Mouse (Mus musculus): ENCODE data around the gene Gen1. TPM values are rescaled to one million over a fixed set of nuclear protein-coding genes. Genes with fewer than 3 reads are reported as not detected.

Gene Gen1
- polyA plus RNA-seq, 1 experiment from 2014 or later = 11.9 TPM

- no peak for ATAC-seq (ENCODE audit: borderline replicate concordance, extremely low read depth, low FRiP score, low TSS enrichment)
- Histone ChIP-seq H3K9me3 (no peaks in the 10 kb centered on the region), H3K27ac (no peak overlapping the region)
Measured at GRCm38 (mm10) chr12:11202476-11202875, 63.1 kb downstream of the Gen1 start.

GRCm38 (mm10) chr12:11200711-11201110 is 64.9 kb downstream of the Gen1 start:
- H3K9me3 ChIP-seq = no peaks in the 10 kb centered on the region
- no peak overlapping the region for H3K4me2 ChIP-seq
- no peaks in the 10 kb centered on the region for H3K27me3 ChIP-seq
- no peaks in the 10 kb centered on the region for H3K36me3 ChIP-seq
- no peak for ATAC-seq (ENCODE audit: borderline replicate concordance, extremely low read depth, low FRiP score, low TSS enrichment)
- 94% methylated on average over 12 of the region's 12 CpGs for WGBS
- no peak overlapping the region for H3K4me3 ChIP-seq
- H3K4me1 ChIP-seq = peaks cover 11% of the 10 kb centered on the region
- no peak overlapping the region for H3K9ac ChIP-seq
- H3K27ac ChIP-seq = no peak overlapping the region

More at GRCm38 (mm10) chr12:11202476-11202875, 63.1 kb downstream of the Gen1 start:
- no peaks in the 10 kb centered on the region for H3K27me3 ChIP-seq
- no peak overlapping the region for H3K4me2 ChIP-seq
- H3K9ac ChIP-seq = no peak overlapping the region
- H3K36me3 ChIP-seq = no peaks in the 10 kb centered on the region
- peaks cover 11% of the 10 kb centered on the region for H3K4me1 ChIP-seq
- 88% methylated on average over 8 of the region's 8 CpGs for WGBS
- no peak overlapping the region for H3K4me3 ChIP-seq

- H3K4me2 ChIP-seq = no peak overlapping the region
- 44% methylated on average over 2 of the region's 2 CpGs for WGBS
- no peak overlapping the region for H3K4me3 ChIP-seq
- H3K4me1 ChIP-seq = 0 out of 2 replicates have a peak, but pooled peaks cover 3% of the 10 kb centered on the region
- no peaks in the 10 kb centered on the region for H3K27me3 ChIP-seq
- ATAC-seq (ENCODE audit: borderline replicate concordance, extremely low read depth, low FRiP score, low TSS enrichment) = no peak
- no peaks in the 10 kb centered on the region for H3K9me3 ChIP-seq
- H3K36me3 ChIP-seq = no peaks in the 10 kb centered on the region
- no peak overlapping the region for H3K9ac ChIP-seq
- H3K27ac ChIP-seq = no peak overlapping the region
Measured at GRCm38 (mm10) chr12:11198551-11198950, 67.0 kb downstream of the Gen1 start.

GRCm38 (mm10) chr12:11198026-11198425 is 67.6 kb downstream of the Gen1 start:
- 50% methylated on average over 4 of the region's 4 CpGs for whole genome bisulfite sequencing
- no peaks in the 10 kb centered on the region for H3K27me3 ChIP-seq
- H3K9me3 ChIP-seq = no peaks in the 10 kb centered on the region

GRCm38 (mm10) chr12:11196830-11197229 is 68.8 kb downstream of the Gen1 start:
- no peak for ATAC-seq (ENCODE audit: borderline replicate concordance, extremely low read depth, low FRiP score, low TSS enrichment)
- H3K9ac ChIP-seq = no peak overlapping the region
- 44% methylated on average over 5 of the region's 5 CpGs for WGBS

More at GRCm38 (mm10) chr12:11198026-11198425, 67.6 kb downstream of the Gen1 start:
- Histone ChIP-seq H3K4me3 (no peak overlapping the region), H3K4me1 (no peaks in the 10 kb centered on the region), H3K4me2 (no peak overlapping the region), H3K27ac (no peak overlapping the region), H3K9ac (no peak overlapping the region), H3K36me3 (no peaks in the 10 kb centered on the region)
- no peak for ATAC-seq (ENCODE audit: borderline replicate concordance, extremely low read depth, low FRiP score, low TSS enrichment)

GRCm38 (mm10) chr12:11196142-11196597 is 69.4 kb downstream of the Gen1 start:
- no peaks in the 10 kb centered on the region for H3K36me3 ChIP-seq
- H3K4me2 ChIP-seq = peak overlapping the region; percentile 47
- H3K4me3 ChIP-seq = no peak overlapping the region
- ATAC-seq (ENCODE audit: borderline replicate concordance, extremely low read depth, low FRiP score, low TSS enrichment) = peak; percentile 75; the same call in 1 of the 2 replicates
- H3K27ac ChIP-seq = no peak overlapping the region
- 6% methylated on average over 18 of the region's 19 CpGs for WGBS
- no peaks in the 10 kb centered on the region for H3K4me1 ChIP-seq
- H3K27me3 ChIP-seq = no peaks in the 10 kb centered on the region
- H3K9ac ChIP-seq = no peak overlapping the region
- H3K9me3 ChIP-seq = no peaks in the 10 kb centered on the region

More at GRCm38 (mm10) chr12:11196830-11197229, 68.8 kb downstream of the Gen1 start:
- Histone ChIP-seq H3K27ac (no peak overlapping the region), H3K4me2 (no peak overlapping the region), H3K36me3 (no peaks in the 10 kb centered on the region), H3K27me3 (no peaks in the 10 kb centered on the region), H3K4me3 (no peak overlapping the region), H3K4me1 (no peaks in the 10 kb centered on the region), H3K9me3 (no peaks in the 10 kb centered on the region)

GRCm38 (mm10) chr12:11195031-11195430 is 70.6 kb downstream of the Gen1 start:
- WGBS = 95% methylated on average over 1 of the region's 1 CpGs
- H3K27me3 ChIP-seq = no peaks in the 10 kb centered on the region
- H3K9ac ChIP-seq = no peak overlapping the region
- no peak overlapping the region for H3K27ac ChIP-seq
- H3K4me1 ChIP-seq = no peaks in the 10 kb centered on the region
- no peaks in the 10 kb centered on the region for H3K36me3 ChIP-seq
- H3K4me3 ChIP-seq = no peak overlapping the region
- no peaks in the 10 kb centered on the region for H3K9me3 ChIP-seq
- H3K4me2 ChIP-seq = no peak overlapping the region
- no peak for ATAC-seq (ENCODE audit: borderline replicate concordance, extremely low read depth, low FRiP score, low TSS enrichment)

Small RNAs within 50 kb of the gene (microRNA-seq; reads per million reads assigned to microRNA genes)
- not detected for gene Mir7675

Other genes starting within 250 kb of the Gen1 start
- 6.3 and 7.8 TPM in 2 replicates for gene Kcns3, start 114.7 kb downstream of the Gen1 start, polyA plus RNA-seq (2015; fragmentation: Nextera tagmentation; extraction: Ambion mirVana)
- gene Msgn1, start 56.8 kb downstream of the Gen1 start, polyA plus RNA-seq (2015; fragmentation: Nextera tagmentation; extraction: Ambion mirVana) = not detected in 2 replicates
- 153 and 155 TPM in 2 replicates for gene Smc6, start 85 bp upstream of the Gen1 start, polyA plus RNA-seq (2015; fragmentation: Nextera tagmentation; extraction: Ambion mirVana)
- gene Vsnl1, start 170.8 kb upstream of the Gen1 start, polyA plus RNA-seq (2015; fragmentation: Nextera tagmentation; extraction: Ambion mirVana) = 4.1 and 5.9 TPM in 2 replicates
- 0.43 and 0.46 TPM in 2 replicates for gene Rad51ap2, start 190.3 kb upstream of the Gen1 start, polyA plus RNA-seq (2015; fragmentation: Nextera tagmentation; extraction: Ambion mirVana)

All from lung, embryonic 15.5 days (tissue).